Mouse (Mus musculus) small intestine, adult 2 months (tissue): ENCODE results near the gene Aldh16a1. TPM values are rescaled to one million over a fixed set of nuclear protein-coding genes. Genes with fewer than 3 reads are reported as not detected.

Experiments
- H3K27ac ChIP-seq: fragments of 200-500 bp; 2 replicates; pipeline ENCODE4 v1.5.1; 2012; ENCODE audit warnings: low read depth, low read length, control low read depth, inconsistent platforms; ENCODE audit not compliant: insufficient read depth
- H3K27me3 ChIP-seq: fragments of 200-500 bp; 2 replicates; pipeline ENCODE4 v1.6.1; 2012; ENCODE audit warnings: mild to moderate bottlenecking, moderate library complexity, low read length, inconsistent platforms; ENCODE audit not compliant: control insufficient read depth, insufficient read depth
- H3K36me3 ChIP-seq: fragments of 200-500 bp; 2 replicates; pipeline ENCODE4 v1.6.1; 2012; ENCODE audit warnings: mild to moderate bottlenecking, low read length, control low read depth, inconsistent platforms; ENCODE audit not compliant: control insufficient read depth, insufficient read depth
- H3K4me1 ChIP-seq: fragments of 200-500 bp; 2 replicates; pipeline ENCODE4 v1.6.1; 2012; ENCODE audit warnings: low read length, inconsistent platforms, mixed read lengths; ENCODE audit not compliant: control insufficient read depth, insufficient read depth, insufficient read length
- H3K4me3 ChIP-seq: fragments of 200-500 bp; 2 replicates; pipeline ENCODE4 v1.5.1; 2012; ENCODE audit warnings: low read depth, mild to moderate bottlenecking, control low read depth, inconsistent platforms, low read length, moderate library complexity
- CTCF ChIP-seq: fragments of 200-500 bp; IDR thresholded peaks from 2 replicates; pipeline ENCODE4 v1.5.1; 2012; ENCODE audit warnings: low read depth, mild to moderate bottlenecking, control low read depth, inconsistent platforms, low read length, moderate library complexity, mixed read lengths; ENCODE audit not compliant: insufficient replicate concordance, insufficient read length; ENCODE audit errors: extremely low read depth
- POLR2A ChIP-seq: fragments of 200-500 bp; IDR thresholded peaks from 2 replicates; pipeline ENCODE4 v1.6.1; 2012; ENCODE audit warnings: low read depth, mild to moderate bottlenecking, control low read depth, inconsistent platforms, low read length, moderate library complexity
- WGBS: fragments of 180-500 bp; shearing (Covaris S2); methylation state at CpG from one replicate; pipeline ENCODE4 v1.1.7; 2018; 5-methylcytosine and 5-hydroxymethylcytosine counted together
- polyA plus RNA-seq: library from polyadenylated mRNA; depleted of rRNA; stranded (reverse); fragments of >200 nt; gene quantifications from 2 replicates; pipeline ENCODE4 v1.2.3, GENCODE M21; 2012; rRNA removed

Gene Aldh16a1
- polyA plus RNA-seq, 1 experiment: 253 TPM

DNA sequence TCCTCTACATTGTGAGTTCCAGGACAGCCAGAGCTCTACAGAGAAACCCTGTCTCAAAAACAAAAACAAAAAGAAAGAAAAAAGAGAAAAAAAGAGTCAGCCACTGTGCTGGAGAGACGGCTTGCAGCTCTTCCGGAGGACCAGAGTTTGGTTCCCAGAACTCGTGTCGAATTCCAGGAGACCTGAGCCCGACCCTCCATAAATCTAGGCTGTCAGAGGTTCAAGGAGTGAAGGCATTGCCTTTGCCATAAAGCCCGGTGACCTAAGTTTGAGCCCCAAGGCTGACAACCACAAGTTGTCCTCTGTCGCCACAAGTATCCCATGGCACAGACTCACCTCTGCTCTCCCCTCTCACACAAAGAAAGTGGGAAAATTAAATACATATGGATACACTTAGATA, 60.3 kb downstream of the Aldh16a1 start:
- Histone ChIP-seq H3K36me3 (peaks cover 10% of the 10 kb centered on the region; the same call in 1 of the 2 replicates), H3K4me3 (no peak overlapping the region), H3K27ac (no peak overlapping the region), H3K4me1 (peaks cover 2% of the 10 kb centered on the region; the same call in 1 of the 2 replicates), H3K27me3 (peaks cover 12% of the 10 kb centered on the region)
- no peak for TF ChIP-seq CTCF
- no peak for TF ChIP-seq POLR2A
- 73% methylated on average over 7 of the region's 7 CpGs for WGBS

DNA sequence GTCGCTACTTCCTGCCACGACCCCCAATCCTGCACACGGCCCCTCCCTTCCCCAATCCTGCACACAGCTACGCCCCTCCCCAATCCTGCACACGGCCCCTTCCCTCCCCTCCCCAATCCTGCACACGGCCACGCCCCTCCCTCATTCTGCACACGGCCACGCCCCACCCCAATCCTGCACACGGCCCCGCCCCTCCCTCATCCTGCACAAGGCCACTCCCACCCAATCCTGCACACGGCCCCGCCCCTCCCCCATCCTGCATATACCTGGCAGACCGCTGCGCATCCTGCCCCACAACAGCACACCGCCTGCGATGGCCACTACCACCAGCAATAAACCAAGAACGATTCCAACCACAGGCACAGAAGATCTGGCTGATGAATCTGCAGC, 60.9 kb downstream of the Aldh16a1 start:
- TF ChIP-seq POLR2A (no peak), CTCF (no peak)
- Histone ChIP-seq H3K27ac (no peak overlapping the region), H3K36me3 (peaks cover 10% of the 10 kb centered on the region; the same call in 1 of the 2 replicates), H3K4me3 (no peak overlapping the region), H3K4me1 (peaks cover 2% of the 10 kb centered on the region; the same call in 1 of the 2 replicates), H3K27me3 (peaks cover 12% of the 10 kb centered on the region)
- WGBS: 45% methylated on average over 18 of the region's 18 CpGs

DNA sequence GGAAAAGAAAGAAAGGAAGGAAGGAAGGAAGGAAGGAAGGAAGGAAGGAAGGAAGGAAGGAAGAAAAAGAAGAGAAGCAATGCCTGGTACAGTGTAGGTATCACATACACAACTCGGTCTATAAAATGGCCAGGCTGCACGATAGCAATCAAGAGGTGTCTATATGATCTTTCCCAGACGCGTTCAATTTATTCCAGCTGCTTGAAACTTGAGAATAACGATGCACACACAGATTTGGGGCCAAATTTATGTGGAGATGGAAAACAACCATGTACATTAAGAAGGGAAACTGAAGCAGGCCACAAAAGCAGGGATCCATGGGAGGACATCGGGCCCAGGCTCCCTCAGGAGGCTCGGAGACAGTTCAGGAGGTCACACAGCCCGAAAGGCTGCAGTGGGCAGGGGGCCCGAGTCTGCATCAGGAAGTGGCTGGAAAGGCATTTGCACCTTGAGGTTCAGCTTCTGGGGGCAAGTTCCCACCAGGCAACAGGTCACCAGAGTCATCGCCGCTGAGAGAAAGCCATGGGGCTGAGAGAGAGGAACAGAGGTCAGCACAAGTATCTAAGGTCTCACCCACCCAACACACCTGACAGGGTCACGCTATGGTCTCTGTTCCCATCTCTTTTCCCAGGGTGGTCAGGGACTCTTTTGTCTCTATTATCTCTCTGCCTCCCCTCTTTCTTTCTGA, 61.4 kb downstream of the Aldh16a1 start:
- Histone ChIP-seq H3K27me3 (peaks cover 12% of the 10 kb centered on the region), H3K36me3 (peaks cover 10% of the 10 kb centered on the region; the same call in 1 of the 2 replicates), H3K4me1 (peaks cover 5% of the 10 kb centered on the region), H3K4me3 (no peak overlapping the region), H3K27ac (no peak overlapping the region)
- no peak for TF ChIP-seq CTCF
- TF ChIP-seq POLR2A: no peak
- WGBS: 66% methylated on average over 12 of the region's 12 CpGs

DNA sequence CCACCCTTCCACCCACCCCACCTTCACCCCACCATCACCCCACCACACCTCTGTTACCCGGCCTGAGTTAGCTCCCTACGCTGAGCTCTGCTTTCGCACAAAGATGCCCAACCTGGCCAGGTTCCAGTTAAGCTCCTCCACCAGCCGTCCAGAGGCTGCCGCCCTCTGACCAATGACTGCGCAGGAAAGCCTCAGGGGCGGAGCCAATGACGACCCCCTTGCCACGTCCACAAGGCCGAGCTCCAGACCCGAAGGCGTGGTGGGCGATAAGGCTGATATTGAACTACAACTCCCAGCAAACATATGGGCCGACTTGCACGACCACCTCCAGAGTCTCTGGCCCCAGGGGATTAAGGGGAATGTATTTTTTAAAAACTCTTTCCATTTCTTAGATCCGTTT, 62.3 kb downstream of the Aldh16a1 start, which contains the start of gene Rcn3:
TSS of gene Rcn3 (minus strand) at position 174 of the 400 bp plus-strand sequence.
- peaks cover 8% of the 10 kb centered on the region; the same call in 1 of the 2 replicates for H3K36me3 ChIP-seq
- peak within 1 kb of the TSS; percentile 46 for H3K27ac ChIP-seq
- TF ChIP-seq POLR2A: no peak
- no peak for TF ChIP-seq CTCF
- peaks cover 5% of the 10 kb centered on the region for H3K4me1 ChIP-seq
- H3K27me3 ChIP-seq: peaks cover 12% of the 10 kb centered on the region
- WGBS: 3% methylated on average over 16 of the region's 16 CpGs
- H3K4me3 ChIP-seq: peak within 1 kb of the TSS; percentile 52

DNA sequence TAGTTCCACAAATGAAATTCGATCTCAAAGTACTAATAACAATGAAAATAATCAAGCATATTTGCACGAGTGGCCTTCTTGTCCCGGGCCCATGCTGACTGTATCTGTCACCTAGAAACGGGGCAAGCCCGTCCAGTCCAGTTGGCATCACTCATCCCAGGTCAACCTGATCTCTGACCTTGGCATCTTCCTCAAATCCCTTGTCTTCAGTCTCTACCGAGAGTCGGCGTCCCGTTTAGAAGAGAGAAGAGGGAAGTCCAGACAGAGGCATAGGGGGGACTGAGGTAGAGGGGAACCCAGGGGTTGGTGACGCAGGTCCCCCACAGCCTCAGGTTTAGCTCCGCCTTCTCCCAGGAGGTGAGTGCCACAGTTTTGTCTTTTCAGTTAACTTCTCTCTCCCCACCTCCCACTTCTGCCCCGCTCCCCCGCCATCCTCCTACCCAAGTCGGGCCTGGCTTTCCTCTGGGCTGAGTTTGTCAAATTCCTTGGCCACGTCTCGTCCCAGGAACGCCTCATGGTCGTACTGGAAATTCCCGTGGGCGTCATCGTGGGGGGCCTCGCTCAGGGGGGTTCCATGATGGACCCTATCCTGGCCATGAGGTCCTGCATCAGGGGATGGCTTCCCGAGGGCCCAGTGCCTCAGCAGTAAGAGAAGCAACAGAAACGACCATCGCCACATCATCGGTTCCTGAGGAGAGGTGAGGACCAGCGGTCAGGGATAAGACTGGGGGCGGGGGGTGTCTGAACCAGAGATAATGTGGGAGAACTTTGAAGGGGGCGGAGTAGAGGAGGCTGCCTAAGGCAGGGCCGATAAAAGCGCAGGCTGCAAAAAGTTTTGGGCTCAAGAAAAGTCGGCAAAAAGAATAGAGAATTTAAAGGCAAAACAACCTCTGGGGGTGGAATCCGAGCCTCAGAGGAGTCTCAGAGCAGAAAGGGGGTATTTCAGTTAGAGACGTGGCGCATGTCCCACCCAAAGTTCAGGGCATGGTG, 63.1 kb downstream of the Aldh16a1 start:
- 28% methylated on average over 35 of the region's 35 CpGs for WGBS
- Histone ChIP-seq H3K36me3 (peaks cover 4% of the 10 kb centered on the region; the same call in 1 of the 2 replicates), H3K27me3 (peaks cover 12% of the 10 kb centered on the region), H3K4me1 (peaks cover 5% of the 10 kb centered on the region), H3K27ac (peak overlapping the region; percentile 46), H3K4me3 (peak overlapping the region; percentile 52)
- no peak for TF ChIP-seq CTCF

Other genes with a start within 250 kb of the Aldh16a1 start
- 49.8 and 85.2 TPM in 2 replicates for gene Ap2a1, start 225.1 kb downstream of the Aldh16a1 start, polyA plus RNA-seq
- gene Tsks, start 211.4 kb downstream of the Aldh16a1 start, polyA plus RNA-seq: not detected in 2 replicates
- gene Cpt1c, start 179.7 kb downstream of the Aldh16a1 start, polyA plus RNA-seq: 5.2 and 7.6 TPM in 2 replicates
- 50.0 and 68.6 TPM in 2 replicates for gene Prmt1, start 168.0 kb downstream of the Aldh16a1 start, polyA plus RNA-seq
- gene Irf3, start 156.9 kb downstream of the Aldh16a1 start, polyA plus RNA-seq: 52.9 and 91.0 TPM in 2 replicates
- gene Bcl2l12, start 155.9 kb downstream of the Aldh16a1 start, polyA plus RNA-seq: 10.1 and 16.3 TPM in 2 replicates
- gene Scaf1, start 138.2 kb downstream of the Aldh16a1 start, polyA plus RNA-seq: 39.8 and 73.0 TPM in 2 replicates
- gene Rras, start 136.6 kb downstream of the Aldh16a1 start, polyA plus RNA-seq: 49.3 and 67.9 TPM in 2 replicates
- gene Prr12, start 101.7 kb downstream of the Aldh16a1 start, polyA plus RNA-seq: 8.1 and 13.2 TPM in 2 replicates
- gene Nosip, start 92.2 kb downstream of the Aldh16a1 start, polyA plus RNA-seq: 39.3 and 92.7 TPM in 2 replicates
- gene Prrg2, start 91.9 kb downstream of the Aldh16a1 start, polyA plus RNA-seq: 81.7 and 172 TPM in 2 replicates
- gene Rcn3, start 62.4 kb downstream of the Aldh16a1 start, polyA plus RNA-seq: 40.0 and 49.9 TPM in 2 replicates
- 47.9 and 78.3 TPM in 2 replicates for gene Fcgrt, start 50.7 kb downstream of the Aldh16a1 start, polyA plus RNA-seq
- 159 and 207 TPM in 2 replicates for gene Rps11, start 30.1 kb downstream of the Aldh16a1 start, polyA plus RNA-seq
- 1,193 and 1,266 TPM in 2 replicates for gene Rpl13a, start 25.8 kb downstream of the Aldh16a1 start, polyA plus RNA-seq
- gene Gm45713, start 18.4 kb downstream of the Aldh16a1 start, polyA plus RNA-seq: 1.5 TPM in 1 of 2 replicates, not detected in the other
- gene Flt3l, start 18.2 kb downstream of the Aldh16a1 start, polyA plus RNA-seq: 22.1 and 45.8 TPM in 2 replicates
- 25.3 and 48.5 TPM in 2 replicates for gene Pih1d1, start 281 bp downstream of the Aldh16a1 start, polyA plus RNA-seq
- 0.03 and 0.09 TPM in 2 replicates for gene Slc17a7, start 9.4 kb upstream of the Aldh16a1 start, polyA plus RNA-seq
- gene Gfy, start 25.0 kb upstream of the Aldh16a1 start, polyA plus RNA-seq: not detected in 2 replicates
- gene Pth2, start 26.4 kb upstream of the Aldh16a1 start, polyA plus RNA-seq: not detected in 2 replicates
- gene Ccdc155, start 50.3 kb upstream of the Aldh16a1 start, polyA plus RNA-seq: not detected in 2 replicates
- 0.24 and 0.84 TPM in 2 replicates for gene Dkkl1, start 57.6 kb upstream of the Aldh16a1 start, polyA plus RNA-seq
- gene Tead2, start 61.2 kb upstream of the Aldh16a1 start, polyA plus RNA-seq: 8.0 and 32.2 TPM in 2 replicates
- gene Cd37, start 84.5 kb upstream of the Aldh16a1 start, polyA plus RNA-seq: 33.4 and 63.6 TPM in 2 replicates
- not detected in 2 replicates for gene Slc6a16, start 86.5 kb upstream of the Aldh16a1 start, polyA plus RNA-seq
- gene Slc6a21, start 122.9 kb upstream of the Aldh16a1 start, polyA plus RNA-seq: not detected in 2 replicates
- gene Trpm4, start 179.2 kb upstream of the Aldh16a1 start, polyA plus RNA-seq: 101 and 257 TPM in 2 replicates
- gene Hrc, start 180.7 kb upstream of the Aldh16a1 start, polyA plus RNA-seq: 0.14 and 0.46 TPM in 2 replicates
- 15.4 and 63.9 TPM in 2 replicates for gene Ppfia3, start 212.4 kb upstream of the Aldh16a1 start, polyA plus RNA-seq
- 2.9 and 4.0 TPM in 2 replicates for gene Lin7b, start 216.0 kb upstream of the Aldh16a1 start, polyA plus RNA-seq
- 73.2 and 122 TPM in 2 replicates for gene Snrnp70, start 241.2 kb upstream of the Aldh16a1 start, polyA plus RNA-seq